Mouse (Mus musculus) cerebellum, adult 2 months (tissue): ENCODE data around the gene Lurap1l.

ENCODE experiments used
- CTCF ChIP-seq: fragments of 200-500 bp; IDR thresholded peaks from 2 replicates; pipeline ENCODE4 v1.5.1; 2011; ENCODE audit warnings: low read depth, mild to moderate bottlenecking, control low read depth, low read length, moderate library complexity, borderline replicate concordance; ENCODE audit not compliant: insufficient read depth
- POLR2A ChIP-seq: fragments of 200-500 bp; IDR thresholded peaks from 2 replicates; pipeline ENCODE4 v1.6.1; 2011; ENCODE audit warnings: low read length, control low read depth, borderline replicate concordance; ENCODE audit not compliant: insufficient read depth

DNA sequence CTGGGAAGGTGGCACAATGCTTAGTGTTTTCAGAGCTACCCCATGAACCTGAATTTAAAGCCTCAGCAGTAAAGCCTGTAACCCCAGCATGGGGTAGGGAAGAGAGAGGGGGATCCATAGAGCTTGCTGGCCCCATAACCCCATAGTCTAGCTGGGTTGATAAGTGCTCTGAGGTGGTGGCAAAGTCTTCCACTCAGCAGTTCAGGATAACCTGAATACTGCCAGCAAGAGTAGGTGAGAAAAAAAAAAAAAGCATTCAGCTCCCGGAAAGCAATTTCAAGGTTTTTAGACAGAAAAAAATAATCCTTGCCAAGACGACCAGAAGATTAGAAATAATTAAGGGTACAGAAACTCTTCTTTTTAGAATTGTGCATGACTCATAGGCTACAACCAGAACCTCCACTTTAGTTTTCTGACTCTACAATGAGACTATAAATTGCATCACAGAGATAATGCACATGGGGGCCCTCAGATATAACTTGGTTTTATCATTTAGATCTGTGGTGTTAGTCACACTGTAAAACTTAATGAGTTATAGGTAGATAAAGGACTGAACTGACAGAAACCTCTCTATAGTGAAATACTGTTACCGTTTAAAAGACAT, 8.2 kb downstream of the Lurap1l start:
- TF ChIP-seq CTCF = no peak
- no peak for TF ChIP-seq POLR2A
